Mouse (Mus musculus): ENCODE results near the gene Lmln.

DNA sequence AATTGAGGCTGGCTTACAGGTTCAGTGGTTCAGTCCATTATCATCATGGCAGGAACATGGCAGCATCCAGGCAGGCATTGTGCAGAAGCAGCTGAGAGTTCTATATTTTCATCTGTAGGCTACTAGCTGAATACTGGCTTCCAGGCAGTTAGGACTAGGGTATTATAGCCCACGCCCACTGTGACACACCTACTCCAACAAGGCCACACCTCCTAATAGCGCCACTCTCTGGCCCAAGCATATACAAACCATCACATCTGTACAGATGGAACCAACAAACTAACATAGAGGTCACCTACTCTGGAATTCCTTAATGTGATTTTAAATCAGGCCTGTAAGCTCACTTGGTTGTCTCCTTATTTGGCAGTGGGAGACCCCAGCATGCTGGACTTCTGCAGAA is 13.6 kb upstream of the Lmln start:
- TF ChIP-seq CTCF (IDR thresholded peaks at IDR 0.05; ENCODE audit: borderline replicate concordance, insufficient read depth, low read depth, low read length) (no peak), POLR2A (IDR thresholded peaks at IDR 0.05; ENCODE audit: borderline replicate concordance, insufficient read depth, low read length) (no peak)

Measured in cerebellum, adult 2 months (tissue).